Mouse (Mus musculus): ENCODE measurements around the gene Hlcs. TPM values are rescaled to one million over a fixed set of nuclear protein-coding genes. Genes with fewer than 3 reads are reported as not detected.
A peak's percentile ranks its signal among the peaks of the same experiment; 100 is the strongest.

The Hlcs gene
- polyA plus RNA-seq, 1 experiment from 2014 or later, result 7.0 TPM

DNA sequence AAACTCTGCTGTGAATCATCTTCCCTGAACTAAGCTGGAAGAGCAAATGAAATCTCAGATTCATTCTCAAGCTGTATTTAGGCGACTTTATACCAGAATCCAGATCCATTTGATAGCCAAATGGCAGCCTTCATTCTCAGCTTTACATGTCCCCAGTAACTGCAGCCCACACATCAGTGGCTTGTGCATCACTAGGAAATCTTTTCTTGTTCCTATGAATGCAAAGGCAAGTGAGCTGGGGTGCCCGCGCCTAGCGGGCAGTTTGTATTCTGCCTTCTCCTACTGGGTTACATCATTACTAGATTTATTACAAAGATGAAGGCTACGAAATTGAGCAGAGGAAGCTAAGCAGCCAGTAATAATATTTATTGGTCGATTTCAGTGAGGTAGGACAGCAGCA lies 48.8 kb downstream of the Hlcs start:
- ATAC-seq (ENCODE audit: low FRiP score, low TSS enrichment), result no peak
- H3K9me3 ChIP-seq (ENCODE audit: control insufficient read depth, low read length), result no peaks in the 10 kb centered on the region
- H3K4me3 ChIP-seq (ENCODE audit: low read depth, low read length), result no peak overlapping the region
- H3K9ac ChIP-seq (ENCODE audit: low read length), result no peak overlapping the region
- no peak overlapping the region for H3K27ac ChIP-seq (replicated peaks)
- H3K36me3 ChIP-seq (ENCODE audit: control insufficient read depth, insufficient read depth, low read length), result 0 out of 2 replicates have a peak, but pooled peaks cover 3% of the 10 kb centered on the region
- H3K4me1 ChIP-seq (replicated peaks; ENCODE audit: control insufficient read depth, insufficient read depth), result no peaks in the 10 kb centered on the region
- WGBS, result 69% methylated on average over 6 of the region's 6 CpGs
- DNase-seq (ENCODE audit: low spot score), result no peak
- TF ChIP-seq CTCF (IDR thresholded peaks at IDR 0.05; ENCODE audit: low read depth) (no peak), EP300 (optimal IDR thresholded peaks at IDR 0.05) (no peak)
- H3K27me3 ChIP-seq (ENCODE audit: control insufficient read depth, insufficient read depth, low read length), result no peaks in the 10 kb centered on the region
- no peak overlapping the region for H3K4me2 ChIP-seq (replicated peaks; ENCODE audit: low read depth)

DNA sequence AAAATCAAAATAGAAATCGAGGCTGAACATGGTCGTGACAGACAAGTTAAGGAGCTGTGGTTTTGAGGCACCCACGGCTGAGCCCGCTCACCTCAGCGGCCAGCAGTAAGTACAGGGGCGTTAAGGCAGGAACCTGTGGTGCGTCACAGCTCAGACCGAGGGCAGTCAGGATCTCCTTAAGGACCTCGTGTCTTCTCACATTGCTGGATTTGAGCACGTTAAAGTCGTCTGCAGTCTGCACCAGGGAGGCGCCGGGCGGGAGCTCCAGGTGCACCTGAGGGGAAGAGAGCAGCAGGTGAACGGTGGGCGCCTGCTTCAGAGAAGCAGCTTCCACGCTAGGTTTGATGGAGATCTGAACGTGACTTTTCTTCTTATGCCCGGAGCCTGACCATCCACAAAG lies 50.9 kb downstream of the Hlcs start:
- no peak overlapping the region for H3K4me2 ChIP-seq (replicated peaks; ENCODE audit: low read depth)
- TF ChIP-seq EP300 (optimal IDR thresholded peaks at IDR 0.05) (no peak), CTCF (IDR thresholded peaks at IDR 0.05; ENCODE audit: low read depth) (no peak)
- ATAC-seq (ENCODE audit: low FRiP score, low TSS enrichment) (no peak), DNase-seq (ENCODE audit: low spot score) (no peak)
- H3K36me3 ChIP-seq (ENCODE audit: control insufficient read depth, insufficient read depth, low read length), result 0 out of 2 replicates have a peak, but pooled peaks cover 1% of the 10 kb centered on the region
- H3K4me1 ChIP-seq (replicated peaks; ENCODE audit: control insufficient read depth, insufficient read depth), result no peaks in the 10 kb centered on the region
- no peaks in the 10 kb centered on the region for H3K27me3 ChIP-seq (ENCODE audit: control insufficient read depth, insufficient read depth, low read length)
- no peak overlapping the region for H3K4me3 ChIP-seq (ENCODE audit: low read depth, low read length)
- 90% methylated on average over 19 of the region's 19 CpGs for WGBS
- no peak overlapping the region for H3K27ac ChIP-seq (replicated peaks)
- H3K9ac ChIP-seq (ENCODE audit: low read length), result no peak overlapping the region
- no peaks in the 10 kb centered on the region for H3K9me3 ChIP-seq (ENCODE audit: control insufficient read depth, low read length)

DNA sequence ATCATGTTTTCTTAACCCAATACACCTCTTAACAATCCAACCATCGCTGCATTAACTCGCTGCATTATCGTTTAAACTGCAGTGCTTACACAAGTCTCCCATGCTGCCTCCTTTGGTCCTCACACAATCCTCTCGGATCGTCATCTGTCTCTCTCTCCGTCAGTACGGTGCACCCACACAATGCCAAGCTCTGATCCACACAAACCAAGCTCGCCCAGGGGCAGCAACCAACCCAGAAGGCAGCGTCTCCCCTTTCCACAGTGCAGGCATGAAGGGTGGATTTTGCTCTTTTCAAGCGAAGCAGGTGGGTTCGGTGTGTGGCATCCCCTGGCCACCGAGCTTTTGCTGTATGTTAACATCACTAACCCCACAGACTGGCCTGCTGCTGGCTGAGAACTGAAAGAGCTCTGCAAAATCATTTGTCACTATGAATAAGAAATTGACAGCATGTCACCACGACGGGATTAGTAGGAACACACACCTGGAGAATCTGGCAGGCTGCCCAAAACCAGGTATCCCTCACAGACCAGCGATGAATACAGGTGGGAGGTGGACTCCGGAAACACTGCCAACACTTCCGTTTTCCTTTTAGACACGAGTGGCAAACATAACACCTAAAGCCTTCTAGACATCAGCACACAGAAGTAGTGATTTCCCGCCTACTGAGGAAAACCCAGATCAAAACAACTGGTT lies 52.3 kb downstream of the Hlcs start:
- no peaks in the 10 kb centered on the region for H3K27me3 ChIP-seq (ENCODE audit: control insufficient read depth, insufficient read depth, low read length)
- H3K36me3 ChIP-seq (ENCODE audit: control insufficient read depth, insufficient read depth, low read length), result no peaks in the 10 kb centered on the region
- DNase-seq (ENCODE audit: low spot score) (peak; percentile 38), ATAC-seq (ENCODE audit: low FRiP score, low TSS enrichment) (no peak)
- no peak for TF ChIP-seq CTCF (IDR thresholded peaks at IDR 0.05; ENCODE audit: low read depth)
- TF ChIP-seq EP300 (optimal IDR thresholded peaks at IDR 0.05), result no peak
- H3K4me1 ChIP-seq (replicated peaks; ENCODE audit: control insufficient read depth, insufficient read depth), result no peaks in the 10 kb centered on the region
- H3K9ac ChIP-seq (ENCODE audit: low read length), result no peak overlapping the region
- no peak overlapping the region for H3K27ac ChIP-seq (replicated peaks)
- 68% methylated on average over 19 of the region's 19 CpGs for WGBS
- H3K4me3 ChIP-seq (ENCODE audit: low read depth, low read length), result no peak overlapping the region
- no peak overlapping the region for H3K4me2 ChIP-seq (replicated peaks; ENCODE audit: low read depth)
- no peaks in the 10 kb centered on the region for H3K9me3 ChIP-seq (ENCODE audit: control insufficient read depth, low read length)

DNA sequence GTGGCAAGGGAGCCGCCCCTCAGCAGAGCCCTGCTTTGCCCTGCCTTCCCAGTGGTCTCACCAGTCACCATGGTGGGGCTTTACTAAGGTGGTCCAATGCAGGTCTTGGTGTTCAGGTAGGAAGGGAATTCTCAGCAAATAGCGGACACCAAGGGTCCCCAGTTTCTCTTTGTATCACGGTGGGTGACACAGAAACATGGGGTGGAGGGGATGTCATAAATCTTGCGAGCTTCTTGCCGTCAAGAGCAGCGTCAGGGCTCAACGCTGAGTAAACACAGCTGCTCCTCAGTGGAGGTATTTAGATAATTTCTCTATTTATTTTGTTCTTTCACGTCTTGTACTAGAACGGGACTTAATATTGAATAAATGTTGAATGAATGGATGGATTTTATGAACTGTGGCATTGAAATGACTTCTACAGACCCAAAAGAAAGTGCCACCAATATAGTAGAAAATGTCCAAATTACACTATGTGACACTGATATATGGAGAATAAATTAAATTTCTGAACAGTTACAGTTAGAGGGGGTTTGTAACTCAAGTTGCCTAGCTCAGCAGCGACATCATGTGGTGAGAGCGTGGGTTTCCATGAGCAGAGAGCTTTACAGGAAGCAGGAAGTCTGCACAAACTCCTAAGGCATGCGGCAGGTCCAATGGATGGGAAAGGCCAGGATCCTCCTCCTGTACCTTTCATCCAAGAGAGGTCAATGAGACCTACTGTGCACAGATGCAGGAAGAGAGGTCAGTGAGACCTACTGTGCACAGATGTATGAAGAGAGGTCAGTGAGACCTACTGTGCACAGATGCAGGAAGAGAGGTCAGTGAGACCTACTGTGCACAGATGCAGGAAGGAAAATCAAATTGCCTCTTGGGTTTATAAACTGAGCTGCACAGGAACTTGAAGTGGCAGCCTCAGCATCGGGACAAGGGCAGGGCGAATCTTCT lies 54.7 kb downstream of the Hlcs start:
- 35% methylated on average over 14 of the region's 14 CpGs for WGBS
- Histone ChIP-seq H3K4me3 (ENCODE audit: low read depth, low read length) (no peak overlapping the region), H3K27ac (replicated peaks) (no peak overlapping the region), H3K4me1 (replicated peaks; ENCODE audit: control insufficient read depth, insufficient read depth) (no peaks in the 10 kb centered on the region), H3K9ac (ENCODE audit: low read length) (no peak overlapping the region), H3K4me2 (replicated peaks; ENCODE audit: low read depth) (no peak overlapping the region), H3K27me3 (ENCODE audit: control insufficient read depth, insufficient read depth, low read length) (no peaks in the 10 kb centered on the region), H3K9me3 (ENCODE audit: control insufficient read depth, low read length) (no peaks in the 10 kb centered on the region), H3K36me3 (ENCODE audit: control insufficient read depth, insufficient read depth, low read length) (no peaks in the 10 kb centered on the region)
- TF ChIP-seq CTCF (IDR thresholded peaks at IDR 0.05; ENCODE audit: low read depth) (peak; percentile 99), EP300 (optimal IDR thresholded peaks at IDR 0.05) (no peak)
- peak; percentile 58; the same call in 1 of the 2 replicates for ATAC-seq (ENCODE audit: low FRiP score, low TSS enrichment)
- DNase-seq (ENCODE audit: low spot score), result peak; percentile 83

DNA sequence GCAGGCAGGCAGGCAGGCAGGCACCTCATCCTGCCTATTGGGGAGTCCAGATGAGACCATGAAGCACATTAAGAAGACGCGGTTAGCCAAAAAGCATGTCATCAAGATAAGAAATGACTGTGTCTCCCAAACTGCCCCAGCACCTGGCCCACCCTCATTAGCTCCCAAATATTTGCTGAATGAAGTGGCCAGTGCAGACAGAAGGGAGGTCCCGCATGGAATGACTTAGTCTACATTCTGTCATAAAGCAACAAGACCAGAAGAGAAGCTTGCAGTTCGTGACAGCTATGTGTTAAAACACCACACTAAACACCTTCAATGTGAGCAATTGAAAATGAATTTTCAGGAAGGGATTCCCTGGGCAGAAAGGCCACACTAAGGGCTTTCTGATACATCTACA lies 57.8 kb downstream of the Hlcs start:
- TF ChIP-seq CTCF (IDR thresholded peaks at IDR 0.05; ENCODE audit: low read depth) (no peak), EP300 (optimal IDR thresholded peaks at IDR 0.05) (no peak)
- no peaks in the 10 kb centered on the region for H3K36me3 ChIP-seq (ENCODE audit: control insufficient read depth, insufficient read depth, low read length)
- H3K4me2 ChIP-seq (replicated peaks; ENCODE audit: low read depth), result no peak overlapping the region
- H3K27me3 ChIP-seq (ENCODE audit: control insufficient read depth, insufficient read depth, low read length), result no peaks in the 10 kb centered on the region
- ATAC-seq (ENCODE audit: low FRiP score, low TSS enrichment) (no peak), DNase-seq (ENCODE audit: low spot score) (no peak)
- no peaks in the 10 kb centered on the region for H3K4me1 ChIP-seq (replicated peaks; ENCODE audit: control insufficient read depth, insufficient read depth)
- H3K9me3 ChIP-seq (ENCODE audit: control insufficient read depth, low read length), result no peaks in the 10 kb centered on the region
- no peak overlapping the region for H3K4me3 ChIP-seq (ENCODE audit: low read depth, low read length)
- no peak overlapping the region for H3K27ac ChIP-seq (replicated peaks)
- no peak overlapping the region for H3K9ac ChIP-seq (ENCODE audit: low read length)
- 89% methylated on average over 4 of the region's 4 CpGs for WGBS

DNA sequence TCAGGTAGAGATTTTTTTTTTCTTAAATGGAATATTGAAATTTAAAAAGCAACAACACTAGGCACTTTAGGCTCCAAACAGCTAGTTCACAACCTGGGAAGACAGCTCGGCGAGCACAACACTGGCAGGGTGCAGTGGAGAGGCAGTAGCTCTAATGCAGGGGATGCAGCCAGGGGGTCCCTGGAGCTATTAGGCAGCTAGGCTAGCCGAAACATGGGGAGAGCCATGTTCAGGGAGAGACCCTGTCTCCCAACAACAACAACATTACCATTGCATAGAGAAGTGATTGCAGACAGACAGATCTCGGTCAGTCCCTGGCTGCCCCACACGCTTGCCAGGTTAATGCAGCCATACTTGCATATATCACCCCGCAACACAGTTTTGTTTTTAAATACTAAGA lies 58.3 kb downstream of the Hlcs start:
- H3K4me1 ChIP-seq (replicated peaks; ENCODE audit: control insufficient read depth, insufficient read depth), result no peaks in the 10 kb centered on the region
- no peak overlapping the region for H3K9ac ChIP-seq (ENCODE audit: low read length)
- no peak overlapping the region for H3K4me2 ChIP-seq (replicated peaks; ENCODE audit: low read depth)
- no peaks in the 10 kb centered on the region for H3K36me3 ChIP-seq (ENCODE audit: control insufficient read depth, insufficient read depth, low read length)
- ATAC-seq (ENCODE audit: low FRiP score, low TSS enrichment) (no peak), DNase-seq (ENCODE audit: low spot score) (no peak)
- H3K9me3 ChIP-seq (ENCODE audit: control insufficient read depth, low read length), result no peaks in the 10 kb centered on the region
- no peak overlapping the region for H3K27ac ChIP-seq (replicated peaks)
- TF ChIP-seq EP300 (optimal IDR thresholded peaks at IDR 0.05), result no peak
- TF ChIP-seq CTCF (IDR thresholded peaks at IDR 0.05; ENCODE audit: low read depth), result no peak
- H3K4me3 ChIP-seq (ENCODE audit: low read depth, low read length), result no peak overlapping the region
- WGBS, result 94% methylated on average over 6 of the region's 6 CpGs
- H3K27me3 ChIP-seq (ENCODE audit: control insufficient read depth, insufficient read depth, low read length), result no peaks in the 10 kb centered on the region
